Mouse (Mus musculus): ENCODE measurements around the gene Ccdc34.

Gene Ccdc34

DNA sequence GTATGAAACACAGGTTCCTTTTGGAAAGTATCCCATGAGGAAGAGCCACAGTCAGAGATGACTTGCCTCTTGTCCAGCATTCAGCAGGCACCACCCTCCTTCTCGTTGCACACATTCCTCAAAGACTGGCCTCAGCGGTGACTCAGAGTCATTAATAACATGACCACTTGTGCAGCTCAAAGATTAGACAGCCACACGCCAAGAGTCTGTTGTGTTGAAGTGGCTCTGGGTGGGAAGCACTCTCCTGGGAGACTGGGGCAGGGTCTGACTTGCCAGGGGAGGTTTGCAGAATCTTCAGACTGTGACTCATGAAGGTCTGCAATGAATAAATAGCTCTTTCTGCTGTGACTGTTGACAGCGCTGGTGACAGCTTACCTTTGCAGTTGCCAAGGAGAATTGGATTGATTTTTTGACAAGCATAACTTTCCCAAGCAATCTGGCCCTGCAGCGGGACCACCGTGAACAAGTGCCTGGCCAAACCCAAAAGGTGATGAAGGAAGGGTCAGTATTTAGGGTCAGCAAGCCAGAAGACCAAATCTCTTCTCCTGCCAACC, 168.9 kb downstream of the Ccdc34 start:
- WGBS = 65% methylated on average over 6 of the region's 6 CpGs

DNA sequence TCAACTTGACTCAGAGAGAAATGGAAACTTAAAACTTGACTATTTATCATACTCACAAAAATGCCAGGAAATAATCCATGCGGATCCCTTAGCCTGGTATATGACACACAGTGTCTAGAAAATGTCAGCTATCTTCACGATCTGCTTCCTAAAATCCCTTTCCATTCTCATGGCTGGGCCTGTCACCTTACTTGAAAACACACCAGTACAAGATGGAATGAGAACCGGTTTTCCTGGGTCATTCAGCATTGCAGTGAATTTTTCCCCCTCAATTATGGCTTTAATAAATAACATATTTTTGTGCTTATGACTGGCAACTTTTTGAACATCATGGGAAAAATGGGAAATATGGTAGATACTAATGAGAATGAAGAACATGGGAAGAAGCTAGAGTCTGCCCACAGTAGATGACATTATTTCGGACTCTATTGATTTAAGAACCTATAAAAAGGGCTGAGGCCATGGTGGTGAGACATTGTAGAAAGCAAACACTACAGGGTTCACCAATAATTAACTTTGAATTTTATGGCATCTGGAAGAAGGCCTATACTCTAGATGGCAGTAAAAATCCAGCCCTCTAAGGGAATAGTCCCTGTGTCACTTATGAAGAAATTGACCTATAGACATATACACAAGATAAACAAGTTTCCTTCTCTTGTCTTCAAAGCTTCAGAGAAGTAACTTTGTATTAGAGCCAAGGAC, 171.2 kb downstream of the Ccdc34 start:
- WGBS = 92% methylated on average over 4 of the region's 4 CpGs

GRCm38 (mm10) chr2:110190416-110190815, 172.8 kb downstream of the Ccdc34 start:
- 98% methylated on average over 2 of the region's 2 CpGs for WGBS

- WGBS = 89% methylated on average over 4 of the region's 4 CpGs
These were observed 173.6 kb downstream of the Ccdc34 start for GRCm38 (mm10) chr2:110191186-110191690.

DNA sequence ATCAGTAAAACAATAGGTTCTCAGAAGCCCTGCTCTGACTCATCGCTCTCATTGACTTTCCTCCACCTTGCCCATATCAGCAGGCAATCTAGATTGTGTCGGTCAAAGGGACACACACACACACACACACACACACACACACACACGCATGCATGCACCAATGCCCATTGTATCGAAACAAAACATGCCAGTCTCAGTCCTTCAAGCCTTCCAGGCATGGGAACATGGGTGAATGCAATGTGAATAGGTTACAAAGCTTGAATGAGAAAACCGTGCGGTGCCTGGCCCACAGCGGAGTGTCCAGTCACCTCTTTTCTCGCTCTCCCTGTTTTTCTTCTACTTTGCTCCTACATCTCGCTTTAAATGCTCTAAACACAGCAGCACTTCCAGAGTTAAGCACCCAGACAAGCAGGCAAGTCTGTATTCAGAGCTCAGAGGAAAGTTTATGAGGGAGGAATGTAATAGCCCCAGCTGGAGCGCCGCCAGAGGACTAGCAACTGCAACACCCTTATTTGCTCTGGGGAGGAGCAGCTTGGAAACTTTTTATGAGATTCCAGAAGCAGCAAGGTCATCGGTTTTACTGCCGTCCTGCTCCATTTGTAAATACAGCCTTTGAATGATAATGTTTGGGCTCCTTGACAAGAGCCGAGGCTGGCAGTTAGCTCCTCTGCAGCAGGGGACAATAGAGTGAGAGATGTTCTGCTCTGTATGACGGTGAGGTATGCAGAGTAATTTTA, 174.5 kb downstream of the Ccdc34 start:
- 42% methylated on average over 15 of the region's 15 CpGs for WGBS

DNA sequence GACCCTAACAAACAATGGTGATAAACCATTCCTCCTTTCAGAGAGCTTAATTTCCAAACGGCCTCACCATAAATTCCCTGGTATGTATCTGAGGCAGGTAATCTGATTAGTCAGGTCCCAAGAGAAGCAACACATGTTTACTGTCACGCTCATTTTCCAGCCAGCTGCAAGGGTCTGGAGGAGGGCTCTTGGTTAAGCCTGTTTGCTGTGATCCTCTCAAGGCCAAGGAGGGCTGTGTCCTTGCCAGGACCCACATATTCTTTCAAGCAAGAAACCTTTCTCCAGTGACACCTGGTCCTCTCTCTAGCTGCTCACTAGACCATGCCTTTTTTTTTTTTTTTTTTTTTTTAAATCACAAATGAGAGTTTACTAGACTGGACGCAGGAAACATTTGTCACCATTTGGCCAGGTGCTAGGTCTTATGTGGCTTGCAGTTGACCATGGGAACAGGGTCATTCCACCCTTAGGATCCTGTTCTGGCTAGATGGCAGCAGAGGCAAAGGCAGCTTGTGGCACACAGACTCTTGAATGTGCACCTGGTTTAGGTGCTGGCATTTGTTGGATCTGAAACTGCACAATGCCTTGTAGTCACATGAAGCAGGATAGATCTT, 175.2 kb downstream of the Ccdc34 start:
- WGBS = 65% methylated on average over 3 of the region's 3 CpGs

GRCm38 (mm10) chr2:110196551-110196950, 178.9 kb downstream of the Ccdc34 start:
- WGBS = 68% methylated on average over 2 of the region's 2 CpGs

GRCm38 (mm10) chr2:110199648-110200047, 182.0 kb downstream of the Ccdc34 start:
- WGBS = 38% methylated on average over 1 of the region's 1 CpGs

DNA sequence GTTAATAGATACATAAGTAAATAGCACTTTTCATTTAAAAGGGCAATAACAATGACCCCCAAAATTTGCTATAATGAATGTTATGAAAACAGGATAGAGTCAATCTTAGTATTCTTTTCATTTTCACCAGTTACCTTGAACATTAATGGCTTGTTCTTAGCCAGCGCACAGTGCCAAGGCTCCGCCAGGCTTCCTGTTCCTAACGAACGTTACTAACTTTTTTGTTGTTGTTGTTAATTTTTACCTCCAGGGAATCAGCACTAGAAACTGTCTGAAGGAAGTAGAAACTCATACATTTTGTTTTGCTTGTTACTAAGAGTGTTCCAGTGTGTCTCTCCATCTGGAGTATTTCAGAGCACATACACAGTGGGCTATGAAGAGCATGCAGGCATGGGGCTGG, 184.2 kb downstream of the Ccdc34 start:
- 78% methylated on average over 4 of the region's 4 CpGs for WGBS

DNA sequence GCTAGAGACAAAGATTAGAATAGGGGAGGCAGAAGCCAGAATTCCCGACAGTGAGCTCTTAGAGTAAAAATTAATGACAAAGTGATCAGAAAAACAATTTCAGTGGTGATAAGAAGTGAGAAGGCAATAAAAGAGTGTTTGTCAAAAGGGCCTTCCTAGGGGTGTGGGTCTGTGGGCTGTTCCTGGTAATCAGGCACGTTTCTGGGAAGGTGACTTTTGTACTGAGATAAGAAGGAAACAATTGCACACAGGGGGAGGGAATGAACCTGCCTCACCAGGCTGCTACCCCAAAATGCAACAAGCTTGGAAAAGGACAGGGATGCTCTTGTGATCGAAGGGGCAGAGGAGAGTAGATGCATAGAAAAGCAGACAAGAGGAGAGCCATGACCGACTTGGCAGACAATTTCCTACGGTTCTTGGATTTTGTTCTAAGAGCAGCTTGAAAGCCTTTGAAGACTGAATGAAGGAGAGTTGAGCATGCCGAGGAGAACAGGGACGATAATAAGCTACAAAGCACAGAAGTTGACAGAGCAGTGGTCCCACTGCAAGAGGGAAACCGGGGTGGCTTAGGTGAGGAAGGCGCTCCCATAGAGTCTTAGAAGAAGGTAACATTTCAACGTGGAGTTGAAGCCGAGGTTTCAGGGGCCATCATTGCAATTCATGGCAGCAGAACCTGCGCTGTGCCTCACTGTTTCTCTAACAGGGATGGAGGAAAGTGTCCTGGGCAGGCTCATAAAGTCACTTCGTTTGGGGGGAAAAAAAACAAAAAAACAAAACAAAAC, 185.3 kb downstream of the Ccdc34 start:
- WGBS = 66% methylated on average over 13 of the region's 13 CpGs

DNA sequence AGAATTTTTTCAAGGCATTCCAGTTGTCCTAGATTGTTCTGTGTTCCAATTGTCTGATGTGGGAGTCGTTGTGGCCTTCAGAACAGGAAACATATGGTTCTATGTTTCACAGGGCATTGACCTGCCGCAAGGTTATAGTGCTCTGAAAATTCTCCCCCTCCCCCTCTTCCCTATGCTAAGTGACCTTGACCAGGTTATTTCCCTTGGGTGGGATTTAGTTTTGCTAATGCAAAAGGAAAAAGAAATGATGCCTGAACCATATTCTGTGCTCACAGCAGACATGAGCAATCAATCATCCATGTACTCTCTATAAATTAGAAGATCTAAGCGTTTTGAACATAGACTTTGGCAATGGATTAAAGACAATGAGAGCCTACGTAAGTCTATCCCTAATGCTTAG, 186.6 kb downstream of the Ccdc34 start:
- WGBS = 73% methylated on average over 4 of the region's 4 CpGs

GRCm38 (mm10) chr2:110204705-110205318, 187.2 kb downstream of the Ccdc34 start:
- 7% methylated on average over 14 of the region's 14 CpGs for WGBS

- 67% methylated on average over 8 of the region's 8 CpGs for WGBS
These were observed 193.2 kb downstream of the Ccdc34 start for GRCm38 (mm10) chr2:110210508-110211496.

DNA sequence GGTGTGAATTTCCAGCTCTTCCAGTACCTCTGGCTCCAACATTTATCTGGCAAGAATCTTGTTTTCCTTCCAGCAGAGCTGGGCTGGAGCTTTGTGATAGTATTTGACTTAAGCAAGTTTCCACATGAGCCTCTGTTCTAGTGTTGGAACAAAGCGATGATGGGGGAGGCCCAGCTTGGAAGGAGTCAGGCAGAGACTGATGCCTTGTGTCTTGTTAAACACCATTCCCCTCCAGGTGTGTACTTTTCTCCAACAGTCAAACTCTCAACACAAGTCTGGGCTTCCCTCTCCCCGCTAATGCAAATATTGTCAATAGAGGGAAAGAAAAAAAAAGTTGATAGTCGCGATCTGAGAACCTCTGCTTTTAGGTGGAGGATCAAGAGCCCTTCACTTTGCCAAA, 196.7 kb downstream of the Ccdc34 start:
- WGBS = 85% methylated on average over 4 of the region's 4 CpGs

GRCm38 (mm10) chr2:110214991-110215684, 197.5 kb downstream of the Ccdc34 start:
- WGBS = 65% methylated on average over 9 of the region's 9 CpGs

- 60% methylated on average over 3 of the region's 3 CpGs for WGBS
These were observed 198.1 kb downstream of the Ccdc34 start for GRCm38 (mm10) chr2:110215685-110216058.

DNA sequence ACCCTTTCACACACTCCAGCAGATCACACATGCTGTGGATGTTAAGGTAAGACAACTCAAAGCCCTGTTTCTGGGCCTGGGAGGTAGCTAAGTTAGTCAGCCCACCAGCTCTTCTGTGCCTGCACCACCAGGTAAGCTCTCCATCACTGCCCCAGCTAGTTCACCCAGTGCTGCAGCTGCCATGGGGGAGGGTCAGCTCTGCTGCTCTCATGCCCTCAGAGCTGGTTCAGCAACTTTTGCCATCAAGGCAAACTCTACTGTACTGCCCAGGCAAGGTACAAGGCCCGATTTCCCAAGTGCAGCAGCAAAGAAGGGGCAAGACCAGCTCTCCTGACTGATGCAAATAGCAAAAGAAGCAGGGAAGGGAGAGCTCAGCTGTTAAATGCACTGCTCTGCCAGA, 202.9 kb downstream of the Ccdc34 start:
- WGBS = 91% methylated on average over 1 of the region's 1 CpGs

DNA sequence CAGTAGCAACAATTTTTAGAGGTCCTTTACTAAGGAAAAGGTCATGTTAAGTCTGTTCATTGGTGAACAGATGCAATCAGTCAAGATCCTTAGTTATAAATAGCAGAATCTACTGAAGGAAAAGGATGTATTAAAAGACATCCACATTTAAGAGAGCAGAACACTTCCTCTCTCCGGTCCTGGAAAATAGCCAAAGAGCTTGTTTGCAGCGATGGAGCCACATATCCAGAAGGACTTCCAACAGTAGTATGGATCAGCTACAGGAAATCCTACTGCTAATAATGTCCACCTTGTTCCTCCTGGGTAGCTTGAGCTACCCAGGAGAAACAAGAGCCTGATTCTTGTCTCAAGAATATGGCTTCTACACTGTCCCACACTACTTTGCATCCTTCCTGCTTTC, 205.2 kb downstream of the Ccdc34 start:
- WGBS = 66% methylated on average over 2 of the region's 2 CpGs
